Mouse (Mus musculus): ENCODE data around the gene Pax2. TPM values are rescaled to one million over a fixed set of nuclear protein-coding genes. Genes with fewer than 3 reads are reported as not detected.

Pax2 gene
- total RNA-seq (2022): not detected

GRCm38 (mm10) chr19:44755693-44756420 lies at the start of gene Pax2:
Pax2 (plus strand) TSS chr19:44756045.
- DNase-seq (ENCODE audit: low spot score): no peak

GRCm38 (mm10) chr19:44708885-44709284 lies 47.0 kb upstream of the Pax2 start:
- DNase-seq (ENCODE audit: low spot score): peak; percentile 27

- DNase-seq (ENCODE audit: low spot score): no peak
These were observed 38.9 kb upstream of the Pax2 start for GRCm38 (mm10) chr19:44716731-44717600.

- DNase-seq (ENCODE audit: low spot score): no peak
These were observed 36.3 kb upstream of the Pax2 start for GRCm38 (mm10) chr19:44719292-44720193.

GRCm38 (mm10) chr19:44720194-44720521 lies 35.7 kb upstream of the Pax2 start:
- DNase-seq (ENCODE audit: low spot score): no peak

GRCm38 (mm10) chr19:44723611-44724440 lies 32.0 kb upstream of the Pax2 start:
- no peak for DNase-seq (ENCODE audit: low spot score)

- DNase-seq (ENCODE audit: low spot score): no peak
These were observed 29.7 kb upstream of the Pax2 start for GRCm38 (mm10) chr19:44725951-44726791.

GRCm38 (mm10) chr19:44734116-44734515 lies 21.7 kb upstream of the Pax2 start:
- no peak for DNase-seq (ENCODE audit: low spot score)

- no peak for DNase-seq (ENCODE audit: low spot score)
These were observed 21.2 kb upstream of the Pax2 start for GRCm38 (mm10) chr19:44734682-44735081.

GRCm38 (mm10) chr19:44740300-44740699 lies 15.5 kb upstream of the Pax2 start:
- DNase-seq (ENCODE audit: low spot score): no peak

GRCm38 (mm10) chr19:44741091-44741763 lies 14.6 kb upstream of the Pax2 start:
- DNase-seq (ENCODE audit: low spot score): no peak

GRCm38 (mm10) chr19:44741764-44742127 lies 14.1 kb upstream of the Pax2 start:
- DNase-seq (ENCODE audit: low spot score): no peak

- no peak for DNase-seq (ENCODE audit: low spot score)
These were observed 13.5 kb upstream of the Pax2 start for GRCm38 (mm10) chr19:44742131-44743020.

GRCm38 (mm10) chr19:44743021-44743415 lies 12.8 kb upstream of the Pax2 start:
- DNase-seq (ENCODE audit: low spot score): no peak

- DNase-seq (ENCODE audit: low spot score): no peak
These were observed 11.8 kb upstream of the Pax2 start for GRCm38 (mm10) chr19:44743961-44744520.

GRCm38 (mm10) chr19:44745741-44746140 lies 10.1 kb upstream of the Pax2 start:
- no peak for DNase-seq (ENCODE audit: low spot score)

- no peak for DNase-seq (ENCODE audit: low spot score)
These were observed 9.3 kb upstream of the Pax2 start for GRCm38 (mm10) chr19:44746541-44747024.

GRCm38 (mm10) chr19:44747471-44747870 lies 8.4 kb upstream of the Pax2 start:
- DNase-seq (ENCODE audit: low spot score): no peak

Measured in heart, adult 8-10 months (tissue).